Mouse (Mus musculus) midbrain, embryonic 13.5 days (tissue): ENCODE measurements around the gene Zbtb46. TPM values are rescaled to one million over a fixed set of nuclear protein-coding genes. Genes with fewer than 3 reads are reported as not detected.
A peak's percentile ranks its signal among the peaks of the same experiment; 100 is the strongest.

Experiments used
- ATAC-seq: fragments of 200-750 bp; cut with Nextera tagmentation; 2 replicates; pipeline ENCODE4 v1.8.0; 2017; ENCODE audit warnings: mild to moderate bottlenecking, moderate TSS enrichment, moderate library complexity
- H3K27ac ChIP-seq: fragments of 300-500 bp; sonication (generic); 2 replicates; pipeline ENCODE4 v1.5.1; 2015; ENCODE audit warnings: inconsistent platforms, mild to moderate bottlenecking, moderate library complexity
- H3K27me3 ChIP-seq: fragments of 300-500 bp; sonication (generic); 2 replicates; pipeline ENCODE4 v1.6.1; 2015; ENCODE audit warnings: mild to moderate bottlenecking, inconsistent platforms
- H3K36me3 ChIP-seq: fragments of 300-500 bp; sonication (generic); 2 replicates; pipeline ENCODE4 v1.6.1; 2015; ENCODE audit warnings: mild to moderate bottlenecking, inconsistent platforms
- H3K4me1 ChIP-seq: fragments of 300-500 bp; sonication (generic); replicated peaks from 2 replicates; pipeline ENCODE4 v1.6.1; 2015; ENCODE audit warnings: inconsistent platforms
- H3K4me2 ChIP-seq: fragments of 300-500 bp; sonication (generic); replicated peaks from 2 replicates; pipeline ENCODE4 v1.6.1; 2015; ENCODE audit warnings: moderate library complexity, mild to moderate bottlenecking, inconsistent platforms
- H3K4me3 ChIP-seq: fragments of 300-500 bp; sonication (generic); replicated peaks from 2 replicates; pipeline ENCODE4 v1.5.1; 2015; ENCODE audit warnings: mild to moderate bottlenecking, inconsistent platforms
- H3K9ac ChIP-seq: fragments of 300-500 bp; sonication (generic); replicated peaks from 2 replicates; pipeline ENCODE4 v1.6.1; 2015; ENCODE audit warnings: mild to moderate bottlenecking, inconsistent platforms
- H3K9me3 ChIP-seq: fragments of 300-500 bp; sonication (generic); 2 replicates; pipeline ENCODE4 v1.6.1; 2016; ENCODE audit warnings: mild to moderate bottlenecking, inconsistent platforms
- WGBS: fragments of 180-500 bp; shearing (Covaris S2); methylation state at CpG from one replicate; pipeline ENCODE4 v1.1.7; 2015; 5-methylcytosine and 5-hydroxymethylcytosine counted together
- polyA plus RNA-seq: library from polyadenylated mRNA; unstranded; fragments of >200 nt; fragmentation: Nextera tagmentation; extraction: Ambion mirVana; gene quantifications from 2 replicates; pipeline ENCODE4 v1.2.1, GENCODE M21; 2015

The Zbtb46 gene
- polyA plus RNA-seq, 1 experiment from 2014 or later = 24.3 TPM

DNA sequence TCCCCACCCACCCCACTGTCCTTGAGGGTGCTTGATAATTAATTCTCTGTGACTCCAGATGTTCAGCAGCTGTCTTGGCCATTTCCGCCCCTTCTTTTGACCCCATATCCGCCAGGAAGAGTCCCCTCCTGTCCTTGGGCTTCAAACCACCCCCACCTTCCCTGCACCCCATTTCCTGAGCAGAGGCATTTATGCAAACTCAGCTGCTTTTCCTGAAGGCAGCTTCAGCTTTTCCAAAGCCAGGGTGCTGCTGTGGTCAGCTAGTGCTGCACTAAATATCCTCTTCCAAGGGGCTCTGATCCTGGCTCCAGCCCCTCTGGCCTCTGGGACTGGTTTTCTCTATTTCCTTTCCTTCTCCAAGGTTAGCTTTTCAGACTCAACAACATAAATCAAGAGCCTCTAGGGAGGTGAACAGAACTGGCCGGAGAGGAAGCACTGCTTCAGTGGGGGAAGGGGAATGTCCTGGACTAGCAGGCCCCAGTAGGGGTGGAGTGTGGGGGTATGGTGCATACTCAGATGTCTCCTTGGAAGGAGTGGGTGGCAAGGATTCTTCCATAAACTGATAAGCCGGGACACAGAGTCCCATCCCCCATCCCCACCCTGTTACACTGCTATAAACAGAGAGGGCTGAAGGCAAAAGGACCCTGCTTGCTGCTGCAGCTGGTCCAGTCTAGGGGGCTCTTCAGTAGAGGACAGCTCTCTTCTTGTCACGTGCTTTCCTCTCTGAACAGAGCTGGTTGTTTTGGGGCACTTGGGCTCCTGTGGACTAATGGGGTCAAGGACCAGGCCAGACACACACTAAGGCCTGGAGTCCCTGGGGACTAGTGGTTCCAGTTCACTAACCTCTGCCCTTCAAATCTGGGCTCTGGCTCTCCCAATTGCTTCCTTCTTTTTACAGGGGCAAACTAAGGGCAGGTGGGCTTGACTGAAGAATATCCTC is 28.4 kb upstream of the Zbtb46 start:
- H3K27ac ChIP-seq = 0 out of 2 replicates have a peak overlapping the region, but pooled peaks have one; percentile 9
- no peak for ATAC-seq

DNA sequence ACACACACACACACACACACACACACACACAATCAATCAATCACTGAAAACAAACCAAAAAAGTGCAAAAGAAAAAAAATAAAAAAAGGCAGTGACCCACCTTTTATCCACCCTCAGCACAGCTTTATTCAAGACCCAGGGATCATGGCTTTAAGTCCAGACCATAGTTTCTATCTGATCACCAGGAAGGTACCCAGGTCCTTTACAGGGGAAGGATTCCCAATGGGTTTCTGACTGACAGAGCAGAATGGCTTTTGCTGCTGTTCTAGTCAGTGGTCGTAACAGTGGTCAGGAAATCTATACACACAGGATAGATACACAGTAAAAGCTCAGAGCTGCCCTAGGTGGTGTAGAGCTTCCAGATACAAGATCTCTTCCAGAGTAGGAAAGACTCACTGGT is 26.5 kb upstream of the Zbtb46 start:
- Histone ChIP-seq H3K36me3 (no peaks in the 10 kb centered on the region), H3K4me3 (no peak overlapping the region), H3K4me1 (no peaks in the 10 kb centered on the region; the same call in 1 of the 2 replicates), H3K4me2 (no peak overlapping the region), H3K9me3 (no peaks in the 10 kb centered on the region), H3K9ac (no peak overlapping the region), H3K27ac (no peak overlapping the region), H3K27me3 (no peaks in the 10 kb centered on the region)
- 33% methylated on average over 1 of the region's 1 CpGs for WGBS
- no peak for ATAC-seq

More for the DNA sequence above, 28.4 kb upstream of the Zbtb46 start:
- Histone ChIP-seq H3K9me3 (no peaks in the 10 kb centered on the region), H3K9ac (no peak overlapping the region), H3K4me3 (no peak overlapping the region), H3K36me3 (no peaks in the 10 kb centered on the region), H3K4me1 (no peaks in the 10 kb centered on the region; the same call in 1 of the 2 replicates), H3K4me2 (no peak overlapping the region), H3K27me3 (no peaks in the 10 kb centered on the region)
- WGBS = 38% methylated on average over 5 of the region's 5 CpGs

DNA sequence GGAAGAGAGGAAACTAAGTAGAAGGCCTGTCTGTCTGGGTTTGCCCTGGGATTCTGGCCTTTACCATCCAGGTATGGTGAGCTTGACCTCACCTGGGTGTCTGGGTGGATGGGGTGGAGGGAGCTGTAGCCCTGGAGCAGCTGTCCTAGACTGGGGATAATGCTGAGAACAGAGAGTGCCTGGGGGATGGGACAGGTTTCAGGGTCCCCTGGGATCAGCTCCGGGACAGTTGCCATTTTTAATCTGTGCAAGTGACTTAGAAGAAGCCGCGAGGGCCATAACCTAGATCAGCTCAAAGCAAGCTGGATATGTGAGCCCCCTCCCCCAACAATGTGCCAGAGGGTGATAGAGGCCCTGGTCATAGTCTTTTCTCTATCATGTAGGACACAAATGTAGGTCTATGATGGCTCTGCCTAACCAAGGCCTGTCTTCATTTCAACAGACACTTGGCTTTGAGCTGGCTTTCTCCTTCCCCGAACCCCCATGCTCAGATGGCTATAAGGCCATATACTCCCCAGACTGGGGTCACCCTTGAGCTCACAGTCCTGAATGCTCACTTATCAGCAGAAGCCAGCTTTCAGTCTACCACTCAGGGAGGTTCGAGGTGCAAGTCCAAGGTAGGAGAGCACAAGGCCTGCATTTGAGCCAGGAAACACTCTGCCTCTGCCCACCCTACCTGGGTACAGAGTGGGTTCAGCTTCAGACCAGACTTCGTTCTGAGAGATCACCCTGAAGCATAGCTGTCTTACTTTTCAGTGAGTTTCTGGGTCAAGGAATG is 25.4 kb upstream of the Zbtb46 start:
- WGBS = 78% methylated on average over 6 of the region's 6 CpGs
- no peak overlapping the region for H3K9ac ChIP-seq
- H3K4me1 ChIP-seq = no peaks in the 10 kb centered on the region; the same call in 1 of the 2 replicates
- no peak overlapping the region for H3K27ac ChIP-seq
- no peaks in the 10 kb centered on the region for H3K36me3 ChIP-seq
- H3K9me3 ChIP-seq = no peaks in the 10 kb centered on the region
- H3K27me3 ChIP-seq = no peaks in the 10 kb centered on the region
- H3K4me3 ChIP-seq = no peak overlapping the region
- no peak for ATAC-seq
- no peak overlapping the region for H3K4me2 ChIP-seq

DNA sequence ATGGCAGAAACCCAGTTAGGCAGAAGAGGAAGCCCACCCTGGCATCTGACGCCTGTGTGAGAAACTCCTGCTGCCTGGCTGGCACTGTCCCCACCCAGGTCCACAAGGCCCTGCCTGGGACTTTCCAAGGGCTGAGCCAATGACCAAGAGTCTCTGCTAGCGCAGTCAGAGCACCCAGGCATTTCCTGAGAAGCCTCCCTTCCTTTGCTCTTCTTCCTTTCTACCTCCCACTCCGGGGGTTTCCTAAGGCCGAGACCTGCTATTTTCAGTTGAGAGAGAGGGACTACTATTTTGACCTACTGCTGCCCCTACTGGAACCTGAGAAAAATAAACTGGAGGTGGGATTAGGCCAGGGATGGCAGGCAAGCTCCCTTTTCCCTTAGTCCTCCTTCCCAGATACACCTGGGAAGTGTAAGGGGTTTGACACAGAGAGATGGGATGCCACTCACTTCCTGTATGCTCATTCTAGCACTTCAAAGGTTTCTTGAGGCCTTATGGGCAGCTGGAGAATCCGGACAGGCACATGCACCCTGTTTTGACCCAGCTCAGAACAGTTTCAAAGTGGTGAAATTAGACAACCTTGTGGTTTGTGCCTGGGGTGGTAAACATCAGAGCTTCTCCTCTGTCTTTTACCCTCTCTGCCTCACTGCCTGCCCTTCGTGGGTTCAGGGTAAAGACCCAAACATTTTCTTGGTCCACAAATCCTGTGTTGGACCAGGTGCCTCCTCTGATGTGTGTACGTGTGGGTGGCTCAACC is 24.5 kb upstream of the Zbtb46 start:
- no peaks in the 10 kb centered on the region; the same call in 1 of the 2 replicates for H3K4me1 ChIP-seq
- H3K4me3 ChIP-seq = no peak overlapping the region
- ATAC-seq = no peak
- H3K9ac ChIP-seq = no peak overlapping the region
- H3K27ac ChIP-seq = no peak overlapping the region
- no peaks in the 10 kb centered on the region for H3K36me3 ChIP-seq
- H3K27me3 ChIP-seq = no peaks in the 10 kb centered on the region
- H3K4me2 ChIP-seq = no peak overlapping the region
- 38% methylated on average over 7 of the region's 7 CpGs for WGBS
- H3K9me3 ChIP-seq = no peaks in the 10 kb centered on the region

DNA sequence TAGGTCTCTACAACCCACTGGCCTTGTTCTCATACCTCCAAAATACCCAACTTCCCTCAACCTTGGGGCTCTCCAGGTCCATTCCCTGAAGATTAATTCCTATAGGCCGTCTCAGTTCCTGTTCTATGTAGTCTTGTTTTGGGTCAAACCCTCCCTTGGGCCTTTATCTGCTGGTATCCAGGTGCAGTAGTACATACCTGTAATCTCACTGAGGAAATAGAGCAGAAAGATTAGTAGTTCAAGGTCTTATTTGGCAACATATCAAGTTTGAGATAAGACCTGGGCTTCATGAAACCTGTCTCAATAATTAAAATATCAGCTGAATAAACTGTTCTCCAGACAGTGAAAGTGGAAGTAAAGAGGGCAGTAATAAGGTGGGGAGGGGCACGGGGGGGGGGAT is 23.9 kb upstream of the Zbtb46 start:
- WGBS = 53% methylated on average over 2 of the region's 2 CpGs
- Histone ChIP-seq H3K9ac (no peak overlapping the region), H3K9me3 (no peaks in the 10 kb centered on the region), H3K36me3 (no peaks in the 10 kb centered on the region), H3K27ac (no peak overlapping the region), H3K27me3 (no peaks in the 10 kb centered on the region), H3K4me3 (no peak overlapping the region), H3K4me2 (no peak overlapping the region), H3K4me1 (no peaks in the 10 kb centered on the region; the same call in 1 of the 2 replicates)
- ATAC-seq = no peak

DNA sequence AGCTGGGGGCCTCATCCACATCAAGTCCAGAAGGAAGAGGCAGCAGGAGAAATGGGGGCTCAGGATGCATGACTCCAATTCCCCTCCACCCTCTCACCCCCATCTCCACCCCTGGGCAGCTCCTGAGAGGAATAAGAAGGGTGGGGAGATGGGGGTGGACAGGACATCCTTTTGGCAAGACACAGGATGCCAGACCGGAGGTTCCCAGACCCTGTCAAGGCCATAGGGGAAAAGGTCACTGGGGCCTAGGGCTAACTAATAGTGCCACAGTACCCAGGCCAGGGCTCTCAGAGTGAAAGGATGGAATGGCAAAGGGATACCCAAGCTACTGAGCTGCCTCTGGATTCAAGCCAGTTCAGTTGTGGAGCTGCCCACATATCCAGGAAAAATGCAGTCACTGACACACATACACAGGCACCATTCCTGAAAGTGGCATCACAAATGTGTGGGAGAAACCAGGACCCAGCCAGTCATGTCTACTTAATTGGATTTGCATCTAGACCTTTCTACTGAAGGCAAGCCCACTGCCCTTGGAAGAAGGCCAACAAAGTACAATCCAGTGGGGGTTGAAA is 13.1 kb upstream of the Zbtb46 start:
- ATAC-seq = no peak
- no peaks in the 10 kb centered on the region for H3K9me3 ChIP-seq
- no peaks in the 10 kb centered on the region for H3K36me3 ChIP-seq
- no peaks in the 10 kb centered on the region for H3K27me3 ChIP-seq
- H3K4me1 ChIP-seq = no peaks in the 10 kb centered on the region
- no peak overlapping the region for H3K9ac ChIP-seq
- no peak overlapping the region for H3K4me2 ChIP-seq
- no peak overlapping the region for H3K4me3 ChIP-seq
- WGBS = 95% methylated on average over 1 of the region's 1 CpGs
- H3K27ac ChIP-seq = no peak overlapping the region

DNA sequence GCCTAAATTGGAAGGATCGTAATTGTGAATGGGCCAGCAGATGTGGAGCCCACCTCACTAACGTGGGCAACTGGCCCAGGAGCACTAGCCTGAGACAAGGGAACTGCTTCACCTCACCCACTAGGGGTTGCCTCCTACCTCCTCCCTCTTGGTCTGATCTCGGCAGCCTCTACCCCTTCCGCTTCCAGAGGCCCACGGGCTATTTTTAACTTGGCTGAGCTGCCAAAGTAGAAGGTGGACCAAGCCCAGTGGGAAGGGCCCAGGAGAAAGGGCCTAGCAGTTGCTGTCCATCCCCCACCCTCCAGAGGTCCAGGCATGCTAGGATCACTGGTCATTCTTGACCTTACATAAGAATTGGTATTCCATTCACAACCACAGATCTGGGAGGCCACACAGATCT is 12.0 kb upstream of the Zbtb46 start:
- H3K4me2 ChIP-seq = no peak overlapping the region
- H3K9me3 ChIP-seq = no peaks in the 10 kb centered on the region
- no peak overlapping the region for H3K9ac ChIP-seq
- no peaks in the 10 kb centered on the region for H3K36me3 ChIP-seq
- H3K27me3 ChIP-seq = no peaks in the 10 kb centered on the region
- WGBS = 75% methylated on average over 5 of the region's 5 CpGs
- ATAC-seq = no peak
- no peak overlapping the region for H3K27ac ChIP-seq
- no peak overlapping the region for H3K4me3 ChIP-seq
- no peaks in the 10 kb centered on the region for H3K4me1 ChIP-seq

DNA sequence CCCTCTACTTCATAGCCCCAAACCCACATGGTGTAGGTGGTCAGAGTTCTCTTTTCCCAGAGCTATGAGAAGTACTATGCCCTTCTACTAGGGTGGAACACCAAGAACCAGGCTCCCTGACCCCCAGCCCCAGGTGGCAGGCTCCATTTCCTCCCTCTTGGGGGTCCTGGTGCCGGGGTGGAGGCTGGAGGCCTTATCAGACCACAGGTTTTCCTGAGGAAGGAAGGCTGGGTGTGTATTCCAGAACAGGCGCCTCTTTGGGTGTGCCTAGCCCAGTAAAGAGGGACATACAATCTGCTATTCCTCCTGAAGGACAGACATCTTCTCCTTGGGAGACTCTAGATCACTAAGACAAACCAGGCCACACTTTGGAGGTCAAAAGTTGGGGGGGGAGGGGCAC is 11.1 kb upstream of the Zbtb46 start:
- ATAC-seq = no peak
- Histone ChIP-seq H3K36me3 (no peaks in the 10 kb centered on the region), H3K4me2 (no peak overlapping the region), H3K4me1 (no peaks in the 10 kb centered on the region), H3K9me3 (no peaks in the 10 kb centered on the region), H3K9ac (no peak overlapping the region), H3K27me3 (no peaks in the 10 kb centered on the region), H3K4me3 (no peak overlapping the region), H3K27ac (no peak overlapping the region)
- 63% methylated on average over 2 of the region's 2 CpGs for WGBS

DNA sequence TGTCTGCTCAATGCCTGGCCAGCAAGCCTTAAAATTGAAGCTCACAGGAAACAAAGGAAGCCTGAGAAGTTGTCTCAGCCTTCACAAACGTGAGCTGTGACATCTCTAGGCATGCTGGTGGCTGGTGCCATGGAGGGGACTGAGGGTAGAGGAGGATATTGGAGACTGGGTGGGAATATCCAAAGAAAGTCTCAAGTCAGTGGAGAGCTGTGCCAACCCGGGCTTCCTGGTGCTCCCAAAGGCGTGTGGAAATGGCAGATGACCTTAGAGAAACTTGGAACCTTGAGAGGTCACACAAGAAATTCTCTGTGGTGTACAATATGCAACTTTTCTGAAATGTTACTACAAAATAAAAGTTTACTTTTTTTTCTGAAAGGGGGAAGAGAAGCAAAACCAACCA is 6.2 kb upstream of the Zbtb46 start:
- ATAC-seq = no peak
- H3K4me3 ChIP-seq = no peak overlapping the region
- WGBS = 61% methylated on average over 3 of the region's 3 CpGs
- H3K9ac ChIP-seq = no peak overlapping the region
- no peak overlapping the region for H3K27ac ChIP-seq
- H3K4me2 ChIP-seq = no peak overlapping the region
- H3K4me1 ChIP-seq = peaks cover 3% of the 10 kb centered on the region
- H3K9me3 ChIP-seq = no peaks in the 10 kb centered on the region
- H3K27me3 ChIP-seq = peaks cover 11% of the 10 kb centered on the region
- H3K36me3 ChIP-seq = no peaks in the 10 kb centered on the region

DNA sequence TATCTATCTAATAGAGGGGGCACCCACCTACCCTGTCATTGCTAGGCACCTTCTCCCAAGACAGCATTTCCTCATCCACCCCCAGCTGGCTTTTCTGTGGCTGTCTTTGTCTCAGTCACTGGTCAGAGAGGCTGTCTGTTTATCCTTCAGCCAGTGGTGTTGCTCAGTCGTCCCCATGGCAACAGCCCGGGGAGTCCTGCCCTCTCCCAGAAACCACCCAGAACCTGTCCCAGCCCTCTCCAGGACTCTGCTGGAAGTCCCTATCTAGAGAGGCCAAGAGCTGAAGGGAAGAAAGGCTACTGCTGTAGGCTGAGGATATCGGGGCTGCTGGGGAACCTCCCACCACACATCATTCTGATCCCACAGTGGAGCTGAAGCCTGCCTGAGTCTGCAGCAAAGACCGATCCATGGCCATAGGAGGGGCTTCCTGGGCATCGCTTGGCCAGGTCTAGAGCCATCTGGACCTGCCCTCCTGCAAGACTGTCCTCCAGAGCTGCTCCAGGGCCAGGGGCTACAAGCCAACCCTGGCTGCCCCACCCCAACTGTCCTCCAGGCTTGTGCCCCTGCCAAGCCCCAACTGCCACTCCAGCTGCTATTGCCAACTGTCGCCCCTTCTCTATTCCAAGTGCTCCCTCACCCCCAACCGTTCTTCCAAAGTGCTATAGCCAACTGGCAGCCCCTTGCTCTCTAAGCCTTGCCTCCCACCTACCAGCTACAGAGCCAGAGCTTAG is 3.9 kb upstream of the Zbtb46 start:
- Histone ChIP-seq H3K36me3 (no peaks in the 10 kb centered on the region), H3K9ac (no peak overlapping the region), H3K4me1 (peaks cover 14% of the 10 kb centered on the region), H3K9me3 (no peaks in the 10 kb centered on the region), H3K27ac (no peak overlapping the region), H3K27me3 (peaks cover 13% of the 10 kb centered on the region), H3K4me2 (peak overlapping the region; percentile 15), H3K4me3 (no peak overlapping the region)
- ATAC-seq = no peak
- WGBS = 44% methylated on average over 7 of the region's 7 CpGs

DNA sequence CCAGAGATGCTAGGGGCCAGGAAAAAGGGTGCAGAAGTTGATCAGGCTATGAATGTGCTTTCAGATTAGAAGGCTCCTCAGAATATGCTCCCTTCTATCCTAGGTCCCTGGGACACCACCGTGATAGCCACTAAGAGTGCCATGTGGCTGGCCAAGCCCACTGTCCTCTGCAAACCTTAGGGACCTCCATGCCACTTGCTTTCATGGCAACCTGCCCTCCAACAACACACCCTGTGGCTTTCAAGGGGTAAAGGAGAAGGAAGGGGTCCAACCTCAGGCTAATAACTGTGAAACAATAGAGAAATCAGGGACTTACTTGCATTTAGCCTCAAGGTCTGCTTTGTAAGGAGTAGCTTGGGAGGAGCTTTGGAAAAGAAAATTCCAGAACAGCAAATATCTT is 3.4 kb upstream of the Zbtb46 start:
- Histone ChIP-seq H3K27ac (no peak overlapping the region), H3K4me3 (no peak overlapping the region), H3K9ac (no peak overlapping the region), H3K9me3 (no peaks in the 10 kb centered on the region), H3K4me2 (peak overlapping the region; percentile 15), H3K36me3 (no peaks in the 10 kb centered on the region), H3K27me3 (peaks cover 17% of the 10 kb centered on the region), H3K4me1 (peaks cover 20% of the 10 kb centered on the region)
- no peak for ATAC-seq
- WGBS = 89% methylated on average over 1 of the region's 1 CpGs
